Mouse (Mus musculus): ENCODE data around the gene Pcsk4. TPM values are rescaled to one million over a fixed set of nuclear protein-coding genes. Genes with fewer than 3 reads are reported as not detected.

Pcsk4 gene
- polyA plus RNA-seq, 1 experiment, result 9.1 TPM

DNA sequence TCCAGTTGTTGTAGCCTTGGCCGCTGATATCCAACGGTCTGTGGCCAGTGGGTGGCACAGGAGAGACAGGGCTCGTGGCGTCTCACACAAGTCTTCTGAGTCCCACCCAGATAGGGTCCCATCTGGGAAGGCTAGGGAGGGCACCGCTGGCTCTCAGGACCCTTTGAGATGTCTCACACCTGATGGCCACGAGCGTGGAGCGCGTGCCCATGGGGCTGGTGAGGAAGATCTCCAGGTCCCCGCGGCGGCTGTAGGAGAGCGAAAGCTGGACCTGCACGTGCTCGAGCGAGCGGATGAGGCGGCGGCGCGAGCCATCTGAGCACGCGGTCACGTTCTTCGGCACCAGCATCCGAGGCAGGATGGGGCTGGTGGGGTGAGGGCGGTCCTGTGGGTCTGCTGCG is 6.5 kb downstream of the Pcsk4 start:
- TF ChIP-seq POLR2A (IDR thresholded peaks at IDR 0.05; ENCODE audit: low read depth, low read length), result no peak
- peak; percentile 14; the same call in 1 of the 2 replicates for TF ChIP-seq CTCF (conservative IDR thresholded peaks at IDR 0.05; ENCODE audit: insufficient read depth, insufficient read length, low read depth, low read length)
- H3K4me3 ChIP-seq (ENCODE audit: insufficient read depth, low read depth, low read length), result peak overlapping the region; percentile 63
- H3K36me3 ChIP-seq (ENCODE audit: control insufficient read depth, insufficient read depth, low read length), result no peaks in the 10 kb centered on the region
- no peaks in the 10 kb centered on the region for H3K27me3 ChIP-seq (replicated peaks; ENCODE audit: control insufficient read depth, insufficient read depth, low read length)
- peaks cover 7% of the 10 kb centered on the region for H3K4me1 ChIP-seq (ENCODE audit: control insufficient read depth, insufficient read depth, low read length)
- DNase-seq, result peak; percentile 39
- 2% methylated on average over 28 of the region's 28 CpGs for WGBS
- H3K27ac ChIP-seq (ENCODE audit: insufficient read depth, low read depth, low read length), result no peak overlapping the region

DNA sequence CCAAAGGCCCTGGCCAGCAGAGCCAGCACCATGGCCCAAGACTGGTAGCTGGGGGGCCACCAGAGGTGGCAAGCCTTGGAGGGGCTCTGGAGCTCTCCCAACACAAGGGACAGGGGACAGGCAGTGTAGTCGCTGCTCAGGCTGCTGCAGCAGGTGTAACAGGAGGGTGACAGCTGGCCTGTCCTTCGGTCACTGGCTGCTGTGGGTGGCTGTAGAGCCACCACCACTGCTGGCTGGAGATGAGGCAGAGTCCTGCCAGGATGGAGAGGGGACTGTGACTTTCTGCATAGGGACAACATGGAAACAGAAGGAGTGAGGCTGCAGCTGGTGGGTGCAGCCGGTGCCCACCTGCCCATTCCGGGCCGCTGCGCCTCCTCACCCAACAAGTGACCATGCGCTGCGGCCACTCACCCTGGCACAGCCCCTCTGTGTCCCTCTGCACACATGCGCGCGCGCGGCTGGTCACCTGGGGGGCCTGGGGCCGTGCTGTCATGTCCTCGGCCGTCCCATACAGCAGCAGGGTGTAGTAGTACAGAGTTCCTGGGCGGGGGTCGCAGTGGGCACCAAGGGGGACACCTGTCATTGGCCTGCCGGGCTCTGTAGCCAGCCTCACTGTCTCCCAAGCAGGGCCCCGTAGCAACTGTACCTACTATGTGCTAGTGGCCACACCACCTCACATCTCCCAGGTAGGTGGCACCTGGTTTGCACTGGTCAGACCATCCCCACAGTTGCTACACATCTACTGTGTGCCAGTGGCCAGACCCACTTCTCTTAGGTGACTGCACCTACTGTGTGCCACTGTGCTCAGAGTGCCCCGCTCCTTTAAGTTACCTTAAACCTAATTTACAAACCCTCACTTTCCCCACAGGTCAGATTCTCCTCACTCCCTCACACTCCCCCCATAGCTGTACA is 7.4 kb downstream of the Pcsk4 start:
- Histone ChIP-seq H3K36me3 (ENCODE audit: control insufficient read depth, insufficient read depth, low read length) (no peaks in the 10 kb centered on the region), H3K27ac (ENCODE audit: insufficient read depth, low read depth, low read length) (no peak overlapping the region), H3K4me1 (ENCODE audit: control insufficient read depth, insufficient read depth, low read length) (peaks cover 7% of the 10 kb centered on the region), H3K4me3 (ENCODE audit: insufficient read depth, low read depth, low read length) (no peak overlapping the region), H3K27me3 (replicated peaks; ENCODE audit: control insufficient read depth, insufficient read depth, low read length) (no peaks in the 10 kb centered on the region)
- DNase-seq, result no peak
- WGBS, result 94% methylated on average over 21 of the region's 21 CpGs
- TF ChIP-seq CTCF (conservative IDR thresholded peaks at IDR 0.05; ENCODE audit: insufficient read depth, insufficient read length, low read depth, low read length), result no peak
- TF ChIP-seq POLR2A (IDR thresholded peaks at IDR 0.05; ENCODE audit: low read depth, low read length), result no peak

GRCm38 (mm10) chr10:80321014-80321669 is 8.2 kb downstream of the Pcsk4 start:
- H3K27me3 ChIP-seq (replicated peaks; ENCODE audit: control insufficient read depth, insufficient read depth, low read length), result no peaks in the 10 kb centered on the region
- H3K4me1 ChIP-seq (ENCODE audit: control insufficient read depth, insufficient read depth, low read length), result peaks cover 7% of the 10 kb centered on the region
- WGBS, result 65% methylated on average over 6 of the region's 6 CpGs
- TF ChIP-seq CTCF (conservative IDR thresholded peaks at IDR 0.05; ENCODE audit: insufficient read depth, insufficient read length, low read depth, low read length) (no peak), POLR2A (IDR thresholded peaks at IDR 0.05; ENCODE audit: low read depth, low read length) (no peak)
- no peak overlapping the region for H3K27ac ChIP-seq (ENCODE audit: insufficient read depth, low read depth, low read length)
- H3K4me3 ChIP-seq (ENCODE audit: insufficient read depth, low read depth, low read length), result no peak overlapping the region
- no peaks in the 10 kb centered on the region for H3K36me3 ChIP-seq (ENCODE audit: control insufficient read depth, insufficient read depth, low read length)
- no peak for DNase-seq

DNA sequence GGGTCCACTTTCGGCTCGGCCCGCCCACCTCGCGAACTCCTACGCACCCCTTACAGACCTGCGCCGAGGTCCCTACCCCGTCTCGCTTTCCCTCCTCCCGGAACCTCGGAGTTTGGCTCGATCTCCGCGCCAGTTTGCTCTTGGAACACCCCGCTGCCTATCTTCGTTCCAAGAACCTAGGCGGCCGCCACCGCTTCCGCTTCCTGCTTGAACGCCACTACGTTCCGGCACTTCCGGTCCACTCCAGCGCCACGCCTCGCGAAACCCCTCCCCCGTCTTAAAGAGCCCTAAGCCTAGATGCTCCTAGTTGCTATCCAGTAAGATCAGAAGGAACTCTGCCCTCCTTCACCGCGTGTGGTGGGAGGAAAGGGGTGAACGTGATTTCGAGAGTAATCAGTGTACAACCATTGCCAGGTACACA is 8.9 kb downstream of the Pcsk4 start, which contains the start of gene 2310011J03Rik:
TSS of gene 2310011J03Rik (minus strand) at position 198 of the 421 bp plus-strand sequence.
- Histone ChIP-seq H3K36me3 (ENCODE audit: control insufficient read depth, insufficient read depth, low read length) (no peaks in the 10 kb centered on the region), H3K4me1 (ENCODE audit: control insufficient read depth, insufficient read depth, low read length) (peaks cover 7% of the 10 kb centered on the region), H3K27ac (ENCODE audit: insufficient read depth, low read depth, low read length) (peak within 1 kb of the TSS; percentile 53), H3K27me3 (replicated peaks; ENCODE audit: control insufficient read depth, insufficient read depth, low read length) (no peaks in the 10 kb centered on the region), H3K4me3 (ENCODE audit: insufficient read depth, low read depth, low read length) (peak within 1 kb of the TSS; percentile 89)
- DNase-seq, result peak; percentile 97
- TF ChIP-seq POLR2A (IDR thresholded peaks at IDR 0.05; ENCODE audit: low read depth, low read length) (peak; percentile 57), CTCF (conservative IDR thresholded peaks at IDR 0.05; ENCODE audit: insufficient read depth, insufficient read length, low read depth, low read length) (no peak)
- under 1% methylated on average over 34 of the region's 34 CpGs for WGBS

DNA sequence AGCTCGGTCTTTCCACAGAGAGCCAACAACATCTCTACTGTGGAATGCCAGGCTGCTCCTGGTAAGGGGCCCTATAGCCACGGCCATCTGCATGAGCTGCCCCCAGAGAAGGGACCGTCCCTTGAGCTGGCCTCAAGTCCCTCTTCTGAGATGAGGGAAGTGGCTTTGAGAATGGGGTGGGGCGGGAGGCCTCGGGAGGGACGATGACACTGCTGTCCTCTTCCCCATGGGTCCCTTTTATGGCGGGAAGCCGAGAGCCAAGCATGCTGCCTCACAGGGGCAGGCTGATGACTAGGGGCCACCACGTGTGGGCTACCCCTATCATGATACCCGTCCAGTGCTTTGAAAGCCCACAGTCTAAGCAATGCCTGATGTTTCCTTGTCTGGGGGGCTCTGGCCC is 12.3 kb downstream of the Pcsk4 start:
- Histone ChIP-seq H3K27ac (ENCODE audit: insufficient read depth, low read depth, low read length) (no peak overlapping the region), H3K4me3 (ENCODE audit: insufficient read depth, low read depth, low read length) (no peak overlapping the region), H3K27me3 (replicated peaks; ENCODE audit: control insufficient read depth, insufficient read depth, low read length) (no peaks in the 10 kb centered on the region), H3K4me1 (ENCODE audit: control insufficient read depth, insufficient read depth, low read length) (peaks cover 7% of the 10 kb centered on the region), H3K36me3 (ENCODE audit: control insufficient read depth, insufficient read depth, low read length) (no peaks in the 10 kb centered on the region)
- WGBS, result 42% methylated on average over 10 of the region's 10 CpGs
- DNase-seq, result no peak
- no peak for TF ChIP-seq CTCF (conservative IDR thresholded peaks at IDR 0.05; ENCODE audit: insufficient read depth, insufficient read length, low read depth, low read length)

DNA sequence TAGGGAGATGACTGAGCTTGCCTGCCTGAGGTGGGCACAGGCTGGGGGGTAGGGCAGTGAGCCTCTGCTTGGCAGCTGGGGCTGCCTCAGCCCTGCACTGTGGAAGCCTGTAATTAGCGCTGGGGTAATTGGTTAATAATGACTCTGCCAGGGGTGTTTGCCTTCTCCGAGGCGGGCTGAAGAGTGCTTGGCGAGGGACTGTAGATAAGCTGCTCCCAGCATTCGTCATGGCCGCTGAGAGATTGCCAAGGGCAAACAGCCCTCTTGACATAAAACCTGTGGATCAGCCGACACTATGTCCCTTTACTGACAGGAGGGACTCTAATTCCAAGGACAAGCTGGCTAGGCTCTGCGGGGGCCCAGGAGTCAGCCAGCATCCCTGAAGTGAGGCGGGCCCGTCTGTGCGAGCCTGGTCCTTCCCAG is 12.9 kb downstream of the Pcsk4 start:
- Histone ChIP-seq H3K4me3 (ENCODE audit: insufficient read depth, low read depth, low read length) (no peak overlapping the region), H3K36me3 (ENCODE audit: control insufficient read depth, insufficient read depth, low read length) (no peaks in the 10 kb centered on the region), H3K4me1 (ENCODE audit: control insufficient read depth, insufficient read depth, low read length) (peaks cover 7% of the 10 kb centered on the region), H3K27me3 (replicated peaks; ENCODE audit: control insufficient read depth, insufficient read depth, low read length) (no peaks in the 10 kb centered on the region), H3K27ac (ENCODE audit: insufficient read depth, low read depth, low read length) (no peak overlapping the region)
- WGBS, result 31% methylated on average over 11 of the region's 11 CpGs
- TF ChIP-seq POLR2A (IDR thresholded peaks at IDR 0.05; ENCODE audit: low read depth, low read length) (no peak), CTCF (conservative IDR thresholded peaks at IDR 0.05; ENCODE audit: insufficient read depth, insufficient read length, low read depth, low read length) (no peak)
- no peak for DNase-seq

- Histone ChIP-seq H3K27me3 (replicated peaks; ENCODE audit: control insufficient read depth, insufficient read depth, low read length) (no peaks in the 10 kb centered on the region), H3K36me3 (ENCODE audit: control insufficient read depth, insufficient read depth, low read length) (no peaks in the 10 kb centered on the region), H3K4me3 (ENCODE audit: insufficient read depth, low read depth, low read length) (no peak overlapping the region), H3K4me1 (ENCODE audit: control insufficient read depth, insufficient read depth, low read length) (peaks cover 4% of the 10 kb centered on the region; the same call in 1 of the 2 replicates), H3K27ac (ENCODE audit: insufficient read depth, low read depth, low read length) (no peak overlapping the region)
- DNase-seq, result no peak
- TF ChIP-seq CTCF (conservative IDR thresholded peaks at IDR 0.05; ENCODE audit: insufficient read depth, insufficient read length, low read depth, low read length) (no peak), POLR2A (IDR thresholded peaks at IDR 0.05; ENCODE audit: low read depth, low read length) (no peak)
- 33% methylated on average over 27 of the region's 27 CpGs for WGBS
Observed at GRCm38 (mm10) chr10:80315315-80315714, 14.0 kb downstream of the Pcsk4 start.
